Mouse (Mus musculus) lung, adult 2 months (tissue): Measurements from ENCODE around the gene M1ap.

Experiments used
- CTCF ChIP-seq: fragments of 200-500 bp; IDR thresholded peaks from 2 replicates; pipeline ENCODE4 v1.5.1; 2011; ENCODE audit warnings: mild to moderate bottlenecking, low read length, control low read depth; ENCODE audit not compliant: insufficient read depth
- POLR2A ChIP-seq: fragments of 200-500 bp; IDR thresholded peaks from 2 replicates; pipeline ENCODE4 v1.6.1; 2011; ENCODE audit warnings: low read depth, mild to moderate bottlenecking, control low read depth, low read length, borderline replicate concordance; ENCODE audit errors: extremely low read depth

DNA sequence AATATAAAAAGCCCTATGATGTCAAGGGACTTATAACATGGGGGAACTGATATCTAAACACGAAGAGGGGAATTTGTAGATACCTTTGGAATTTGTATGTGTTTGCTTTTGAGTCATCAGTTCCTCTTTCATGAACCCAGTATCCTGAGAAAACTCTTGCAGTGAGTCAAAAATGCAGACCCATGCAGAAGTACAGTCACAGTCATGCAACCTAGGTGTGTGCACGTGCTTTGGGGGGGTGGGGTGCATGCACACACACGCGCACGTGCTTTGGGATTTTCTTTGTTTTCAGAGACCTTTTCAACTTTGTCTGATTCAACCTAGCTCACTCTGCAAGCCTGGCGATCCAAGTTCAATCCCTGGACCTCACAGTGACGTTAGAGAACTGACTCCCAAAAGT is 47.7 kb downstream of the M1ap start:
- no peak for TF ChIP-seq POLR2A
- TF ChIP-seq CTCF: no peak
